Mouse (Mus musculus) adrenal gland, adult 18-20 months (tissue): ENCODE results near the gene Slc25a44. TPM values are rescaled to one million over a fixed set of nuclear protein-coding genes. Genes with fewer than 3 reads are reported as not detected.
"Not testable (repeated sequence)": the region's sequence is repeated elsewhere in the genome, so short reads cannot be mapped to it uniquely, and the experiment has no call there.

Source experiments
- DNase-seq, 2 experiments: peaks; one replicate each; pipeline ENCODE4 v3.0.0; 2021 to 2022; ENCODE audit warnings: low spot score in 2 of 2
- microRNA-seq, 2 experiments: library from miRNA; unstranded; fragments of <30 nt; microRNA quantifications; one replicate each; pipeline ENCODE4 v1.2.0; 2021; ENCODE audit warnings: borderline number of aligned reads in 2 of 2
- total RNA-seq, 2 experiments: library from RNA; stranded (reverse); gene quantifications; 1 replicate in 1 of 2; 2 replicates in 1 of 2; pipeline ENCODE4 v1.2.3; 2021

Slc25a44 gene
- total RNA-seq, 2 experiments from 2014 or later: 56.0 to 66.6 TPM

DNA sequence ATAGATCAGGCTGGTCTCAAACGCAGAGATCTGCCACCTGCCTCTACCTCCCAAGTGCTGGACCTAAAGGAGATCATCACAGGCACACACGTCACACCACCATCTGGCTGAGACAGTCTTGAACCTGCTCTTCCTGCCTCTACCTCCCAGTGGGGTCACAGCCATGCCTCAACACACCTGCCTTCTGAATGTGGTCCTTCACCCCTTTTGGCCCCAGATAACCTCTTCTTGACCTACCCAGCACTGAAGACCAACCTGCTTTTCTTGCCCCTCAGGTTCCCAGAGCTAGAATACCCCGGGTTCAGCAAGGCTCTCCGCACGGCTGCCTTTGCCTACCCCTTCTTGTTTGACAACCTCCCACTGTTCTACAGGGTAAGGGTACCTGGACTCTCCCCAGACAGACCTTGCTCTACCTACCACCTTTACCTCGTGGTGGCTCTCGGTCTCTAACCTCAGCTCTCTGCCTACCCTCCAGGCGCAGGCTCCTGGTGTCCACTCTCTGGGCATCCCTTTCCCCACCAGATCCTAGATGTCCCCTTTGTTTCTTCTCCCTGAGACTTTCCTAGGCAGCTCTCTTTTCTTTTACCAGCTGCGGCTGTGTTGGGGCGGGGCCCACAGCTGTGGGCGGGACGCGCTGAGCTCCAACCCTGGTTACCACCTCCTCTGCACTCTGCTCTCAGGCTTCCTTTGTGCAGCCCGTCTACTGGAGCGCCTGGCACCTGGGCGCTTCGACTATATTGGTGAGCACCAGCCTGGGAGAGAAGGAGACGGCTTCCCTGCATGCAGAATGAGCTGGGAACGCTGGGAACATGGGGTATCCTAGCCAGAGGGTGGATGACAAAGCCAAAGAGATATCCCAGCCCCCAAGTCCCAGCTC, 49.0 kb downstream of the Slc25a44 start:
- DNase-seq: not testable (repeated sequence)

DNA sequence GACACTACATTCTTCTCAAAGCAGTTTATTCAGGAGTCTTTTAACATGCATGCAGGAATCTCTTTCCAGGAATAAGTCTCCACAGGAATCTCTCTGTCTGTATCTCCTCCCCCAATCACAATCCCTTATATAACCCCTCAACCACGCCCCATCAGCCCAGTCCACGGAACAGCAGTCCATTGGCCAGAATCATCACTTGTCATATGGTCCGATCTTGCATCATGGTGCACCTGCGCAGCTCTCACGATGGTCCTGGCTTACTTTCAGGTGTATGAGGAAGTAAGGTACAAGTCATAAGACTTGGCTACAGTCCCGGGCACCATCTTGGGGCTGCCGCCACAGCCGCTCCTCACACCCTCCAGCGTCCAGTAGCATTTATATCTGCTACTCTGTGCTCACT, 52.3 kb downstream of the Slc25a44 start, which contains the start of gene Bglap3:
Bglap3 (minus strand) TSS at position 101 of the 400 bp plus-strand sequence.
- not testable (repeated sequence) for DNase-seq

- DNase-seq: not testable (repeated sequence)
Observed at GRCm38 (mm10) chr3:88368511-88368910, 56.4 kb downstream of the Slc25a44 start.

- not testable (repeated sequence) for DNase-seq
Observed at GRCm38 (mm10) chr3:88367517-88367916, 57.4 kb downstream of the Slc25a44 start.

GRCm38 (mm10) chr3:88366830-88367428, 58.0 kb downstream of the Slc25a44 start:
- DNase-seq: not testable (repeated sequence)

DNA sequence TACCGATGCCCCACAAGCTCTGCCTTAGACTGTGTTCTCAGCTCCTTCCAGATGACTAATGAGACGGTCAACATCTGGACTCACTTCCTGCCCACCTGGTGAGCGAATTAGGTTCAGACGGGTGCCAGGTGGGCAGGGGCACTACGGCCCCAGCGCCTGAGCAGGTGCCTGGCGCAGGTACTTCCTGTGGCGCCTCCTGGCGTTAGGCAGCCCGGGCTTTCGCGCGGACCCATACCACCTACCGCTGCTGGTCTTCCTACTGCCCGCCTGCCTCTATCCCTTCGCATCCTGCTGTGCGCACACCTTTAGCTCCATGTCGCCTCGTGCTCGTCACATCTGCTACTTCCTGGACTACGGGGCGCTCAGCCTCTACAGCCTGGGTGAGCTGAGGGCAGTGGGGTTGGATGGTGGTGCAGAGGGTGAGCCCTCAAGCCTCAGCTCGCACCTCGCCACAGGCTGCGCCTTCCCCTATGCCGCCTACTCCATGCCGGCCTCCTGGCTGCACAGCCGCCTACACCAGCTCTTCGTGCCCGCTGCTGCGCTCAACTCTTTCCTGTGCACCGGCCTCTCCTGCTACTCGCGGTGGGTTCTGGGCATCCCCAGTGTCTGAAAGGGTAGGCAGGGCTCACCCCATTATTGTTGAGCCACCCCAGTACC, 59.1 kb downstream of the Slc25a44 start:
- DNase-seq: no peak

DNA sequence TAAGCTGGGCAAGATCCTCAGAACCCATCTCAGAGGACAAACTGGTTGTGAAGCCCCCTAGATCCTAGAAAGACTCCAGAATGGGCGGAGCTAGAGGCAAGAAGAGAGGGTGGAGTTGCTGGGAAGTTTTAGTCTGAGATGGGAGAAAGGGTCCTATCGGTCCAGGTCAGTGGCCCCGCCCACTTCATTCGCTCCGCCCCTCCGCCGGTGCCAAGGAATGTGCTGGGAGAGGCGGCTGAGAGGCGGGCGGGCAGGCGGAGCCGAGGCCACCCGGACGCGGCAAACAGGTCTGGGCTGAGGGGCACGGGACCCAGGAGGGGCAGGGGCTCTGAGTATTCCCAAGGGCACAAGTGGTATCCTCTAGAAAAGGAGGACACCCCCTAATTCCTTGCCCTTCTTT, 60.6 kb downstream of the Slc25a44 start, which contains the start of gene Paqr6:
Paqr6 (plus strand) TSS at position 248 of the 400 bp plus-strand sequence.
- peak; percentile 46 to 59 for DNase-seq

DNA sequence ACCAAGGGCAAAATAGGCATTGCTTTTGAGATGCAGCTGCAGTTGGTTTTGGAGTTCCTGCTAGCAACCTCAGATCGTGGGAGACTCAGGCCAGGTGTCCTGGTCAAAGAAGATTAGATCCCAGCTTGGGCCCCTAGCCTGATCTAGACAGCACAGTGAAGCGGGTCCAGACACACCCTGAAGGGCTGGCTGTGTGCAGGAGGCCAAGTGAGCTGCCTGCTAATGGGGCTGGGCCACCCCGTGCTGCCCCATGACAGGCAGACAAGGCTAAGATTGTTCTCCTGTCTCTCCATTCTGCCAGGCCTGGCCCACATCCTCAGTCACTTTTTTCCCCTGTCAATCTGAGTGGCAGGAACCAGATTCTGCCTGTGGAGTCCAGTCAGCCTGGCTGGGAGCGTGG, 61.2 kb downstream of the Slc25a44 start:
- no peak for DNase-seq

GRCm38 (mm10) chr3:88361612-88362313, 63.2 kb downstream of the Slc25a44 start:
- DNase-seq: no peak

- no peak for DNase-seq
Observed at GRCm38 (mm10) chr3:88361096-88361495, 63.8 kb downstream of the Slc25a44 start.

Small RNA genes lying within 50 kb of the gene (microRNA-seq; reads per million reads assigned to microRNA genes)
- gene Mir7011: 0 to 0.95 reads per million in 2 experiments

Other genes with a start within 250 kb of the Slc25a44 start
- 10 to 100 TPM; 11.2 to 17.8 TPM for gene Rhbg, start 170.4 kb downstream of the Slc25a44 start, total RNA-seq
- 1 to 10 TPM in 1 of 2 experiments, under 1 TPM in 1; 0.58 to 1.0 TPM for gene Gm38392, start 137.9 kb downstream of the Slc25a44 start, total RNA-seq
- 1 to 10 TPM; 8.1 to 9.6 TPM for gene Tsacc, start 128.1 kb downstream of the Slc25a44 start, total RNA-seq
- 100 to 1,000 TPM; 343 to 351 TPM for gene Cct3, start 128.0 kb downstream of the Slc25a44 start, total RNA-seq
- gene Glmp, start 100.1 kb downstream of the Slc25a44 start, total RNA-seq: 100 to 1,000 TPM; 183 to 220 TPM
- gene Tmem79, start 89.0 kb downstream of the Slc25a44 start, total RNA-seq: 10 to 100 TPM; 10.3 to 37.6 TPM
- gene Smg5, start 88.9 kb downstream of the Slc25a44 start, total RNA-seq: 10 to 100 TPM; 43.3 to 46.0 TPM
- gene Paqr6, start 60.6 kb downstream of the Slc25a44 start, total RNA-seq: 1 to 10 TPM; 2.1 to 3.2 TPM
- 1 to 10 TPM in 1 of 2 experiments, not detected in 1; 1.5 TPM for gene Bglap3, start 52.4 kb downstream of the Slc25a44 start, total RNA-seq
- gene Bglap2, start 46.4 kb downstream of the Slc25a44 start, total RNA-seq: under 1 TPM in 1 of 2 experiments, not detected in 1; 0.76 TPM
- gene Bglap, start 40.7 kb downstream of the Slc25a44 start, total RNA-seq: 1 to 10 TPM in 1 of 2 experiments, not detected in 1; 2.7 TPM
- gene Pmf1, start 14.8 kb downstream of the Slc25a44 start, total RNA-seq: 10 to 100 TPM; 26.5 to 35.5 TPM
- 10 to 100 TPM; 12.6 to 23.6 TPM for gene Sema4a, start 36.0 kb upstream of the Slc25a44 start, total RNA-seq
- 100 to 1,000 TPM; 106 to 137 TPM for gene Lmna, start 84.8 kb upstream of the Slc25a44 start, total RNA-seq
- 1 to 10 TPM; 2.6 to 3.3 TPM for gene Mex3a, start 107.3 kb upstream of the Slc25a44 start, total RNA-seq
- gene Rab25, start 123.2 kb upstream of the Slc25a44 start, total RNA-seq: not detected
- 100 to 1,000 TPM; 156 to 164 TPM for gene Lamtor2, start 127.9 kb upstream of the Slc25a44 start, total RNA-seq
- 10 to 100 TPM; 72.9 to 96.6 TPM for gene Ubqln4, start 128.6 kb upstream of the Slc25a44 start, total RNA-seq
- gene Ssr2, start 150.7 kb upstream of the Slc25a44 start, total RNA-seq: 100 to 1,000 TPM; 145 to 198 TPM
- 10 to 100 TPM; 19.4 to 27.0 TPM for gene Arhgef2, start 180.8 kb upstream of the Slc25a44 start, total RNA-seq
- not detected for gene Rxfp4, start 228.0 kb upstream of the Slc25a44 start, total RNA-seq